Mouse (Mus musculus) bone marrow, adult 2 months (tissue): Measurements from ENCODE around the gene Foxm1.

Source experiments
- CTCF ChIP-seq: fragments of 200-500 bp; IDR thresholded peaks from 2 replicates; pipeline ENCODE4 v1.5.1; 2011; ENCODE audit warnings: low read length, control low read depth; ENCODE audit not compliant: control insufficient read depth, insufficient read depth
- POLR2A ChIP-seq: fragments of 200-500 bp; IDR thresholded peaks from 2 replicates; pipeline ENCODE4 v1.6.1; 2011; ENCODE audit warnings: low read depth, mild to moderate bottlenecking, control low read depth, low read length, borderline replicate concordance; ENCODE audit not compliant: control insufficient read depth

- TF ChIP-seq POLR2A: no peak
- TF ChIP-seq CTCF: no peak
These were observed 60.9 kb downstream of the Foxm1 start for GRCm38 (mm10) chr6:128423496-128424268.
